Mouse (Mus musculus): ENCODE results near the gene Lrrc25.

The Lrrc25 gene

DNA sequence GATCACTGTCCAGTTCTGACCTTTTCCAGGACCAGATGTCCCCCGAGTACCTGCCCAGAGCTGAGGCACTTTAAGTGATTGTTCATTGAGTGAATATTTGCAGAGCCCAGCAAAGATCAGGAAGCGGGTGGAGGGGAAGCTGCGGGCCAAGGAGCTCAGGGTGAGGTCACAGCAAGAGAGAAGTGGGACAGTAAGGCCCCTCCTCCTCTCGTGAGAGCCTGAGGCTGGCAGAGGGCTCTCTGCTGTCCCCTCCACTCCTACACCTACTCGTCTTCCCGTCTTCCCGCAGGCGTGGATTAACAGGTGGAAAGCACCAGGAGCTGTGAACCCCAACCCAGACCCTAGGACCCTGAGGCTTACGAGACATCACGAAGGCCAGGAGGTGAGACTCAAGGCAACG, 690 bp downstream of the Lrrc25 start:
- no peak for ATAC-seq (ENCODE audit: low TSS enrichment)

DNA sequence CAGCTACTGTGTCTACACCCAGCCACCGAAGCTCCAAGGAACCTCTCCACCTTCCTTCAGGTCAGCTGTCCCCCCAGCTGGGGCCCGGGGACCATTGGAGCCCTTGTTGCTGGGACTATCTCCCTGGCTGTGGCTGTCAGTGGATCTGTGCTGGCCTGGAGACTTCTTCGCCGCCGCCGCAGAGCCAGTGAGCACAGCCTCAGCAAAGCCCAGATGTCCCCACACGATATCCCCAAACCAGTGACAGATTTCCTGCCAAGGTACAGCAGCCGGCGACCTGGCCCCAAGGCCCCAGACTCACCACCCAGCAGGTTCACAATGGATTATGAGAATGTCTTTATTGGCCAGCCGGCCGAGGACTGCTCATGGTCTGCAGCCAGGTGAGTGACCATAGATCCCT, 2.0 kb downstream of the Lrrc25 start:
- no peak for ATAC-seq (ENCODE audit: low TSS enrichment)

DNA sequence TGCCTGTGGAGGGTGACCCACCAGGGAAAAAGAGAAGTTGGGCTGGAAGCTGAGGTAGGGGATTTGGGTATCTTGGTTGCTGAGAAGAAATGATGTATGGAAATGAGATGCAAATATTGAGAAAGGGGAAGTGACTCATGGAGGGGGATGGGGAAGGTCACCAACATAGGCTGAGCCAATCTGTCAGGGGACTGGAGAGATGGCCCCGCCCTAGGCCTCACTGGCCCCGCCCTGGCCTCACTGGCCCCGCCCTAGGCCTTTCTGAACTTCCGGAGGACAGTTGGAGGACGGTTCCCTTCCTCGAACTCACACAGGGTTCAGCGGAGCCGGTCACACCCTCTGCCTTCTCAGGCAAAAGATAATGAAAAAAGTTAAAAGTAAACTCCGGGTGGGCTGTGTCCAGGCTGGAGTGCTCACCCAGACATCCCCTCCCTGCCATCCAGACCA, 3.0 kb downstream of the Lrrc25 start:
- no peak for ATAC-seq (ENCODE audit: low TSS enrichment)

DNA sequence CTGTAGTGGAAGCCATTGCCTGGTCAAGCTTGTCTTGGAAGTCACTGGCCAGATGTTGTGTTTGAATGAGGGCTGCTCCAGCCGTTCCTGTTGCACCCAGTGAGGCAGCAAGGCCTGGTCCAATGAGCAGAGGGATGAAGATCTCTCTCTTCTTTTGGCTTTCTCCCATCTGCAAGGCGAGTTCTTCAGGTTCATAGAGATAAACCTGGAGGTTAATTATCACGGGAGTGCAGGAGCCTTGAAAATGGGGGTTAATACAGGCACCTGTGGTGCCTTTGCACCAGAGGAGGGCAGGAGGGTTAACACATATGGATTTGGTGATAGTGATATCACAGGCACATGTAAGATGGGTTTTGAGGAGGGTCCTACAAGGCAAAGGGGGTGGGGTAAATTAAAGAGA, 6.3 kb downstream of the Lrrc25 start:
- no peak for ATAC-seq (ENCODE audit: low TSS enrichment)

DNA sequence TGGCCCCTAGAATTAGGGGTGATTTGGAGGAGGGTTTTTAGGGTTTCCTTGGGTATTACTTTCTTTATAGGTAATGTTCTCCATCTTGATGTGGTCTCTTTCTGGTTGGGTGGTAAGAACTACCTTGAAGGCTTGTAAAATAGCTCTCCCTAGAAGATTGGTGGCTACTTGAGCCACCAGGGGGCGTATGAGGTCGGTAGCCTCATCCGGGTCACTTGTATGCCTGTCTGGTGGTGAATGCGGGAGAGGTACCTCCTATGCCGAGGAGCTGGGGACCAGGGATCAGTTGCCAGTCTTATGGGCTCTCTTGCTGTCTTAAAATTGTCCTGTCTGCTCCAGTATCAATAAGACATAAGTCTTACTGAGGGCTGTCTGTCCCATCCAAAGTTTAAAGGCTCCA, 9.1 kb downstream of the Lrrc25 start:
- no peak for ATAC-seq (ENCODE audit: low TSS enrichment)

DNA sequence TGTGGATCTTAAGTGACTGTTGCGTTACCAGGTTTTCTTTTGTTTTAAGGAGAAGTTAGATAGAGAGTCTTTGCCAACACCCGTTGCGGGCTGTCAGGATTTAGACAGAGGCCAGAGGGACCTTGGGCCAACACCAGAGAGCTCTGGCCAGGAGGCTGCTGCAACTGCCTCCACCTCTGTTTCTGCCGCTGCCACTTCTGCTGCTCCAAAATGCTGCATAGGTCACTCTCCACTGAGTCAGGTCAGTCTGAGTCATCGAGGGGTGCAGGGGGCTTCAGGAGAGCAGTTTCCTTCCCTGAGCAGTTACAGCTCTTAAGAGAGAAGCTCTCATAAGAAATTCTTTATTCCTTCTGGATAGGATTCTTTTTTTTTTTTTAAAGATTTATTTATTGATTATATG, 11.1 kb downstream of the Lrrc25 start:
- no peak for ATAC-seq (ENCODE audit: low TSS enrichment)

DNA sequence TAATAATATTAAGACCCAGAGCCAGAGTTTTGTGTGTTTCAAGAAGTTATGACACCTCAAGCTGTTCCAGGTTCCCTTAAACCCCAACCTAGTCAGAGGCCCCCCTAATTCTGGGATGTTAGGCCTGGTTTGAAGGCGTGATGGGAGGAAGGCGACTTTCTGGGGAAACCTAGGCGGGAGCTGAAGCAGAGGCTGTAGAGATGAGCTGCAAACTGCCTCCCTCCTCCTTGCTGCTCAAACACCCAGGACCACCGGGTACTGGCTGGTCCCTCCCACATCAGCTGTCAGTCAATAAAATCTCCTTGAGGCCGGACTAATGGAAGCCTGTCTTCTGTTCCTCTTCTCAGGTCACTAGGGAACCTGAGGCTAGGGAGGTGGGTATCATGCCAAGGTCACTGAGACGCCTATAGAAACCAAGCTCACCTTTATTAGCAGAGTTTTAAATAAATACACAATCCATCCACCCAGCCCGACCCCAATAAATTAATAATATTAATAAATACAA, 13.1 kb downstream of the Lrrc25 start:
- no peak for ATAC-seq (ENCODE audit: low TSS enrichment)

DNA sequence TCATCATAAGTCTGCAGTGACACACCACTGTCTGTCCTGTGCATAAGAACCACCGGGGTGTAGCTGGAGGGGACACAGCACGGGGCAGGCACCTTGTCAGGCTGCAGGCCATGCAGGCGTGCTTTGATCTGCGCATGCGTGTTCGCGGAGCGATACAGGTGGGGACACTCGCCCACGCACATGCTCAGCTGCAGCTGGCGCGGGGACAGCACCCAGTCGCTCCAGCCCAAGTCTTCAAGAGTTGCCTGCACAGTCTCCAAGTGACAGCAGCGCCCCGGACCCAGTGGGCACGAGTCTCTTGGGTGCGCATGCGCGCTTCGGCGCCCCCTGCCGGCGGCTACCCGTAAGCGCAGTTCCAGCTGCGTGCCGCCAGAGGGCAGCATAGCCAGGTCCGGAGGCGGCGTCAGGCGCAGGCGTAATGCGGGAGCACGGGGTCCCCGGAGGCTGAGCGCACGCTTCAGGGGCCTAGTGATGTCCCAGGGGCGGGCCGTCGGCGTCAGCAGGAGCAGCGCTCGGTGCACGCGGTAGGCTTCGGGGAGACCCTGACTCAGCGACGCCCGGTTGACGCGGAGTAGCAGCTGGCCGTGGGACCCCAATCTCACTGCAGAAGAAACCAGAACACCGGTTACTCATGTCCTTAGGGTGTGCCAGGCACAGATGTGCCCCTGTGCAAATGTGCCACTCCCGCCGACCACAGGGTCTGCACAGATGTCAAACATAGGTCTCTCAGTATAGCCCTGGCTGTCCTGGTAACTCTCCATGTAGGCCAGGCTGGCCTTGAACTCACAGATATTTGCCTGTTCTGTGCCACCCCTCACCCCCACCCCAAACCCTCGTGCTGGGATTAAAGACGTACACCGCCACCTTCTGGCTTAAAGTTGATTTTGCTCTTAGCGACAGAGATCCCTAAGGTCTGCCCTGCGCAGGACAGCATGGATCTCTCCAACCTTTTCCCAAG, 13.9 kb downstream of the Lrrc25 start:
- ATAC-seq (ENCODE audit: low TSS enrichment): peak; percentile 81

DNA sequence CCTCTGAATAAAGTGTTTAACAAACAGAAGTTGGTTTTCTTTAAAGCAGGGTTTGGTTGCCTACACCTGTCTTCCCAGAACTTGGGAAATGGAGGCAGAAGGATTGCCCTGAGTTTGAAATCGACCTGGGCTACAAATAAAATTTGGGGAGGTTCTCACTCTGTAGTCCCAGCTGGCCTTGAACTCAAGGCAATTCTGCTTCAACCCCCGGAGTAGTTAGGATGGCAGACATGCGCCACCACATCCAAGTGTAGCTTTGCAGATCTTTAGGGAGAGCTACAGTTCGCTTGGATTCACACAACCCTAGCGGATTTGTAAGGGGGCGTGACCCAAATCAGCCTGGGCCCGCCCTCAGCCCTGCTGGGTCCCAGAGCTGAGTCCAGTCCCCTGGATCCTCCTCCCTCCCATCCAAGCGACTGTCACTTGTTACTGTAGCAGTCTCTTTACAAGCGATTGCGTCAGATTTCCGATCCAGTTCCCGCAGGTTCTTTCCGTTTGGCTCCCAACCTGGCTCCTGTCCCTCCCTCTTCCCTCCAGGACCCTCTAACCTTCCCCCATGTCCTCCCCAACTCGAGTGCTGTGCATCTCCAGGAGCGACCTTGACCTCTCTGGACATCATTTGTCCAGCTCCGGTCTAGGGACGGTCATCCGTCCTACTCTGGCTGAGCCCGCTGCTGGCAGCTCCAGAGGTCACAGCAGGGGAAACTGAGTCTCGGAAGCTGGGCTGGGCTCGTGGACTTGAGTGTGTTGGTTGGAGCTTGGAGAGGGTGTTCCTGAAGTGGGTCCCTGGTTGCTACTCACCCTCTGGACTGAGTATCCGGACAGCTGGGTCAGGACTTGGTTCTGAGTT, 14.8 kb downstream of the Lrrc25 start:
- ATAC-seq (ENCODE audit: low TSS enrichment): no peak

DNA sequence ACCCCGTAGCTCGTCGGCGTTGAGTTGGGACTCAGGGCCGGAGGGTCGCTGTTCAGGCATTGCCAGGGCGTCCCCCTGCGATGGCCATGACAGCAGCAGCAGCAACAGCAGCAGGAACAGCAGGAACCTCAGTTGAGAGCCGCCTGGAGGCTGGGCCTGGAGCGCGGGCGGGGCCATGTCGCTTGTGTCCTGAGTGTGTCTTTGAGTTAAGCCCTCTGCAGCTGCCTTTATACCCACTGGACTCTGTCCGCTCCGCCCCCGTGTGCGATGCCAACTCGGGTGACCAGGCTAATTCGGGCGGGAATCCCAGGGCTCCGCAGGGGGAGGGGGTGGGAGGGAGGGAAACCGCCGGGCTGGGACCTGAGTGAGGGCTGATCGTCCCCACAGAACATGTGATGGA, 15.5 kb downstream of the Lrrc25 start:
- ATAC-seq (ENCODE audit: low TSS enrichment): no peak

DNA sequence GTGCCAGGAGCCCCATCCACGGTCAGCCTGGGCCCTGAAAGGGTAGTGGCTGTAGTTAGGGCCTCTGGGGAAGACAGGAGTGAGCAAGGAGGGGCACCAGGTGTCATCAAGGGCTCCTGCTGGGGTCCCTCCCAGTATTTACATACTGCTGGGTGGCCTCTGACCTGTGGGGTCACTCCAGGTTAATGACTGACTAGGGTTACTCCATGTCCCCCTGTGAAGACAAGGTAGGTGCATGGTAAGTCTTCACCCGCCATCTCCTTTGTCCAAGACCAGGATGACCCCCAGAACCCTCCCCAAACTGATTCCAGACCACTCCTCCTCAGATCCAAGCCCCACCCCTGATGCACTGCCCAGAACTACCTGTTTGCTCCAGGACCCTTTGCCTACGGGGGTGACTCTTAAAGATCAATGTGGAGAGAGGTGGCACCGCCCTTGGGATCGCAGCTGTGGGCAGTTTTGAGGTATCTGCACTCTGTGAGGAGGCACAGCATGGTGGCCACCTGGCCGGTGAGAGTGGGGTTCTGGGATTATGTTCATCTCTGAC, 16.5 kb downstream of the Lrrc25 start, which contains the start of gene Gdf15:
Gene Gdf15 (minus strand): TSS at position 111 of the 547 bp plus-strand sequence.
- ATAC-seq (ENCODE audit: low TSS enrichment): no peak

DNA sequence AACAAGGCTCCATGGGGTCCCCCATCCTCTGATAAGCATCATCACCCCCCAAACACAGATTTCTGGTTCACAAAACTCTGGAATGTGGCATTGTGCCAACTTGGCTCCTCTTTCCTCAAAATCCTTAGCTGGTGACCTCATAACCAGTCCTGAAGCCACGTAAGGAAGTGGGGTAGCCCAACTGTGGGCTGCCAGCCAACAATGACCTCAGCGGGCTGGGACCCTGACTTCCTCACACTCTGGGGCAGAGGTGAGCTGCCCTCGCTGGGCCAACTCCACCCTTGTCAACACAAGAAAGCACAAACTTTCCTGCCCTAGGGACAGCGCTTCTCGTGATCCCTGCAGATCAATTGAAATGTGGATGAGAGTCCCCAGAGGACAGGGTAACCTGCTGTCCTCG, 18.1 kb downstream of the Lrrc25 start:
- ATAC-seq (ENCODE audit: low TSS enrichment): no peak

DNA sequence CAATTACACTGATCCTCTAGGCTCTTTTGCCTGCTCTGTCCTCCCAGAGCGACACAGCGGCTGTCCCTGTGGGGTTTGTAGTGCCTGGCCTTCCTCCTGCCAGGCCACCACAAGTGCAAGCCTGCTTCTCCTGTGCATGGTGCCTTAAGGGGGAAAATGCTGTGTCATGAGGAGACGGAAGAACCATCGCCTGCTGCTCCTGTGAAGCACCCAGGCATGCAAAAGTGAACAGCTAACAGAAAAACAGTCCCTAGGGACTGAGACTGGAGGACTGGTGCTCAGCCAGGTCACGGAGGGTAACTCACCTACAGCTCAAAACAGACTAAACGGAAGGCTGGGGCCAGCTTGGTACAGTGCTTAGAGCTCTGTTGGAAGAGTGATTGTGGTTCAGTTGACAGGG, 19.6 kb downstream of the Lrrc25 start:
- no peak for ATAC-seq (ENCODE audit: low TSS enrichment)

DNA sequence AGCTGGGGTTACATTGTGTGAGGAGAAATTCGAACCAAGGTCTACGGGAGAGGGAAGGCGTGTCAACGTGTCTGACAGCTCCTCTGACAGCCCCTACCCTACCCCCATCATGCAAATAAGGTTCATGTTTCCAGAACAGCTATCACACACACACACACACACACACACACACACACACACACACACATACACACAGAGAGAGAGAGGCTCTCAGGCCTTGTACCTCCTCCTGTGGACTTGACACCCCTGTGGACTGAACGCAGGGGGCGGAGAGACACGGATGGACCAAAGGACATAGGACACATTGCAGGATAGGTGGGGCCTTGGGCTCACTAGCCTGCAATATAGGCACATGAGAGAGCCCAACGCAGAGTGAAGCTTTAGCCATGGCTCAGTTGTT, 20.9 kb downstream of the Lrrc25 start:
- no peak for ATAC-seq (ENCODE audit: low TSS enrichment)

DNA sequence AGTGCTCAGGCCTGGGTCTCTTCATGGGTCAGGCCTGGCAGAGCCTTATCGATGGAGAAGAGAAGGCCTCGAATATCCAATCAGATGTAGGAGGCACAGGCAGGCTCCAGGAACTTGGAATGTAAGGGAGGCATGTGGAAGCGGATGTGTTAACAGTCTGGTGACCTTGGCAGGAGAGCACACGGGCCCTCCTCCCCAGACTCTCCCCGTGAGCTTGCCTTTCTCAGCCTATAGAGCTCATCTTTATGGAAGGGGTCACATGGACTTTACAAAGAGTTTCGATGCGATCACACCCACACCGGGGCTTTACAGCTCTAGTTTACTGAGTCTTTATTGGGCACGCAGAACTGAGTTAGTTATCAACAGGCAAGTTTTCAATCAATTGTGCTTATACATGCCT, 22.8 kb downstream of the Lrrc25 start:
- ATAC-seq (ENCODE audit: low TSS enrichment): no peak

DNA sequence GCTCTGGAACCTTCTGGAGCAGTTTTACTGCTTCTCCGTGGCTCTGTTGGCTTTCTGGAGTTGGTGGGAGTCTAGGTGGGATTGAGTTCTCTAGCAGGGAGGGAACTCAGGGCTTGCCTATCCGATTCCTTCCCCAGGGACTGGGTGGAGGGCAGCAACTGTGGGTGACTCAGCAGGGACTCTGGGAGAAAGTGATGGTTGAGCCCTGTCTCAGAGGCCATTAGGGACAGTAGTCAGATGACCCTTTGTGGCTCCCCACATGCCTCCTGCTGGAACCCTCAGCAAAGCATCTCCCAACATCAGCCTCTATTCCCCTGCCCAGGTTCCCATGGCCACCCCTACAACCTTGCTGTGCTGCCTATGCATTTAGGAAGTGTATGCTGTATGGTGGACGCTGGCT, 27.1 kb downstream of the Lrrc25 start:
- ATAC-seq (ENCODE audit: low TSS enrichment): no peak

DNA sequence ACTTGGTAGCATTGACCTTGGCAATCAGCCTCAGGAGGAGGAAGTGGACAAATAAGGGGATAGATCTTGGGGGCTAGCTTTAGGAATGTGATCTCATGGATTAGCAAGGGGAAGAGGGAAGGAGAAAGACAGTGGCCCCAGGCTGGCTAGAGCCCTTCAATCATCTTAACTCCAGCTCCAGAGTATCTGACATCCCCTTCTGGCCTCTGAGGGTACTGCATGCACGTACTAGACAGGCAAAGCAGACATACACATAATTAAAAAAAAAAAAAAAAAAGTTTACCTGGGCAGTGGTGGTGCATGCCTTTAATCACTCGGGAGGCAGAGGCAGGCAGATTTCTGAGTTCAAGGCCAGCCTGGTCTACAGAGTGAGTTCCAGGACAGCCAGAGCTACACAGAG, 28.1 kb downstream of the Lrrc25 start:
- ATAC-seq (ENCODE audit: low TSS enrichment): no peak

DNA sequence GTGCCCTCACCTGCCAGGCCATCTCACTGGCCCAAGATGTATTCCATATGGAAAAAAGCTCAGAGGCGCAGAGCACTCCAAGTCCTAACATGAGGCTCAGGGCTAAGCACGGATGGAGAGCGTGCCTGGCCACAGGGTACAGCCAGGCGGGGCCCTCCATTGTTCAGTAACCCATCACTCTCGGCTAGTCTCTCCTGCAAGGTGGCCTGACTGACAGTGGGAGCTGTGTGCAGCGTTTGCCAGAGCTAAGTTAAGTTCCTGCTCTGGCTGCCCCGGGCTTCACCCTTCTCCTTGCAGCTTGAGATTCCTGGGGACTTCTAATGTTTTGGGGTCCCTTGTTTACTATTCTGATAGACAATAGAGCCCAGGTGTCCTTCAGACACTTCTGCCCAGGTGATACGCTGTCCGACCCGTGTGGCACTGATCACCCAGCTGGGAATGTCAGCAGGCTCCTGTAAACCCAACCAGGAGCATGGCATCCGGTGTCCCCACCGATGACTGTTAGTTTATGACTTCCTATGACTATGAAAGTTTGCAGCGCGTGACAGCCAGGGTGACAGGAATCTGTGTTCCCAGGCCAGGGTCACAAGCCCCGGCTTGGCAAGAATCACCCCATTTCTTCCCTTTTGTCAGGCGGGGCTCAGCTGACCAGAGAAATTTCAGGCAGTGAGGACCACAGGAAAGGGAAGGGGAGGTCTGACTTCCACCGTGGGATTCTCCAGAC, 29.7 kb downstream of the Lrrc25 start:
- no peak for ATAC-seq (ENCODE audit: low TSS enrichment)

DNA sequence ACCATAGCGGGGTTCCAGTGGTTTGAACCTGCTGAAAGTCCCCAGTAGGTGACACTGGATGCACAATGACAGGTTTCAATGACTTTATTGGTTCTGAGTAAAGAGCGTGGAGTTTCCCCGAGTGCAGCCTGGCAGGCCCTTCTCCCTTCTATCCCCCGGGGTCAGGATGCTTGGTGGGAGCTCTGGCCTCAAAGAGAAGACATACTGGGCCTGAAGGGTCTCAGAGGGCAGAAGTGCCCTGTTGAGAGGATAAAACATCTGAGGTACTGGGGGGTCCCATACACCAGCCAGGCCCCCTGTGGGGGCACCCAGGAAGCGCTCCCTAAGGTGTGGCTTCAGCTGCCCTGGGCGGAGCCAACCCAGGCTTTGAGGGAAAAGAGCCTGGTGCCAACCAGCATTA, 30.4 kb downstream of the Lrrc25 start:
- ATAC-seq (ENCODE audit: low TSS enrichment): no peak

DNA sequence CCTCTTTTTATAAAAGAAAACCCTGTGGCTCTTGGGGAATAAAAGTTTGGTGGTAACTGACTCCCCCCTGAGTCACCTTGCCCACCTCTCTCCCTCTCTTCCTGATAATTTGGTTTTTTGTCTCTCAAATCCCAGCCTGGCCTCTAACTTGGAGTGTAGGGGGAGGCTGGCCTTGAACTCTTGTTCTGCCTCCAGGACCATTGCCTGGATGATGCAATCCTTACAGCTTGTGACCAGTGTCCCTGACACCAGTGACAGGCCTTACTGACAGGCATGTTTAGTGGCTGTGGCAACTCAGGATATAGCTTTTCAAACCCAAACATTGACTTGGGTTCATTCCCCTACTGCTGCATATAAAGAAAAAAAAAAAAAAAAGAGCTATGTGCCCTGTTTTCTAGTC, 30.8 kb downstream of the Lrrc25 start:
- no peak for ATAC-seq (ENCODE audit: low TSS enrichment)

DNA sequence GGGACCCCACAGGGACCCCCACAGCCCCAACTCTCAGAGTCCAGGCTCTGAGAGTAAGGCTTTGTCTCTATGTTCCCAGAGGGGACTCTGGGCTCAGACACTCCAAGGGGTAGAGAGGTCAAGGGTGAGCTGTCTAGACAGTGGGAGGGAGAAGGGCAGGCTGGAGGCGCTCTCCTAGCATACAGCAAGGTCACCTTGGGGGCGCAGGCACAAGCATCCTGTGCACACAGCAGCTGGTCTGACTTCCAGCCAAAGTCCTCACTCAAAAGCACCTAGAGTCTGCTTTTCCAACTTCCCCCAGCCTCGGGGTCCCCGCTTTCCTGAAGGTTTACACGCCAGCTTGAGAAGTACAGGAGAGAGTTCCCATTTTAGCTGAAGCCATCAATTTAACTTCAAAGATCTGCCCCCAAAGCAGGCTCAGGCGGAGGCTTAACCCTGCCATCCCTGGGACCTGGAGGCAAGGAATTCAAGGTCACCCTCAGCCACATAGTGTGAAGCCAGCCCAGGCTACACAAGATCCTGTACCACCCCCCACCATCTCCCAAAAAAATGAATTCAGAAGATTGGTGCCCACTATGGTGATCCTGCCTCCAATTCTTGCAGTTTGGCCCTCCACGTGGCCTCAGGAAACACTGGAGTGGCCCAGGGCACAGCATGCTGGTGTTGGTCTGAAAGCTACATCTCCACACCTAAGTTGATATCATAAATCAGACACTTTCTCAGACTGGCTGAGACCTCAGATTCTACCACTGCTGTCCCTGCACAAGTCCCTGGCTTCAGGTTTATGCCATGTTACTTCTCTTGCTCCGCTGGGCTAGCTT, 31.6 kb downstream of the Lrrc25 start:
- ATAC-seq (ENCODE audit: low TSS enrichment): no peak

Measured in frontal cortex, adult (tissue).